Mouse (Mus musculus): ENCODE results near the gene Cmc2. TPM values are rescaled to one million over a fixed set of nuclear protein-coding genes. Genes with fewer than 3 reads are reported as not detected.

Cmc2 gene
- polyA plus RNA-seq, 1 experiment from 2014 or later, result 85.1 TPM

GRCm38 (mm10) chr8:116946268-116946838 lies 25.1 kb upstream of the Cmc2 start:
- H3K27ac ChIP-seq (ENCODE audit: low read depth), result no peak overlapping the region
- ATAC-seq (replicated peaks; ENCODE audit: low FRiP score, low TSS enrichment, low read depth), result no peak
- no peaks in the 10 kb centered on the region for H3K27me3 ChIP-seq (replicated peaks; ENCODE audit: control insufficient read depth, insufficient read depth, low read length)
- H3K9ac ChIP-seq (ENCODE audit: low read length), result no peak overlapping the region
- no peaks in the 10 kb centered on the region for H3K36me3 ChIP-seq (ENCODE audit: control insufficient read depth, insufficient read depth, low read length)
- WGBS, result 70% methylated on average over 21 of the region's 21 CpGs
- no peaks in the 10 kb centered on the region for H3K9me3 ChIP-seq (ENCODE audit: control insufficient read depth, low read length)
- no peak for DNase-seq (ENCODE audit: low spot score)
- no peak overlapping the region for H3K4me3 ChIP-seq (ENCODE audit: low read depth, low read length)
- H3K4me1 ChIP-seq (replicated peaks; ENCODE audit: control insufficient read depth, insufficient read depth, low read length), result peaks cover 10% of the 10 kb centered on the region
- no peak overlapping the region for H3K4me2 ChIP-seq (ENCODE audit: low read length)

GRCm38 (mm10) chr8:116945169-116945910 lies 24.1 kb upstream of the Cmc2 start:
- Histone ChIP-seq H3K4me2 (ENCODE audit: low read length) (no peak overlapping the region), H3K4me1 (replicated peaks; ENCODE audit: control insufficient read depth, insufficient read depth, low read length) (peaks cover 8% of the 10 kb centered on the region), H3K27me3 (replicated peaks; ENCODE audit: control insufficient read depth, insufficient read depth, low read length) (no peaks in the 10 kb centered on the region), H3K36me3 (ENCODE audit: control insufficient read depth, insufficient read depth, low read length) (no peaks in the 10 kb centered on the region), H3K4me3 (ENCODE audit: low read depth, low read length) (no peak overlapping the region), H3K9ac (ENCODE audit: low read length) (no peak overlapping the region), H3K27ac (ENCODE audit: low read depth) (no peak overlapping the region), H3K9me3 (ENCODE audit: control insufficient read depth, low read length) (no peaks in the 10 kb centered on the region)
- WGBS, result 84% methylated on average over 9 of the region's 9 CpGs
- DNase-seq (ENCODE audit: low spot score), result no peak
- ATAC-seq (replicated peaks; ENCODE audit: low FRiP score, low TSS enrichment, low read depth), result no peak

- Histone ChIP-seq H3K9me3 (ENCODE audit: control insufficient read depth, low read length) (no peaks in the 10 kb centered on the region), H3K4me3 (ENCODE audit: low read depth, low read length) (peak overlapping the region; percentile 96), H3K9ac (ENCODE audit: low read length) (peak overlapping the region; percentile 84; the same call in 1 of the 2 replicates), H3K27ac (ENCODE audit: low read depth) (no peak overlapping the region), H3K27me3 (replicated peaks; ENCODE audit: control insufficient read depth, insufficient read depth, low read length) (no peaks in the 10 kb centered on the region), H3K36me3 (ENCODE audit: control insufficient read depth, insufficient read depth, low read length) (no peaks in the 10 kb centered on the region), H3K4me2 (ENCODE audit: low read length) (peak overlapping the region; percentile 91), H3K4me1 (replicated peaks; ENCODE audit: control insufficient read depth, insufficient read depth, low read length) (peaks cover 8% of the 10 kb centered on the region)
- 14% methylated on average over 4 of the region's 4 CpGs for WGBS
- no peak for ATAC-seq (replicated peaks; ENCODE audit: low FRiP score, low TSS enrichment, low read depth)
- no peak for DNase-seq (ENCODE audit: low spot score)
These were observed 23.1 kb upstream of the Cmc2 start for GRCm38 (mm10) chr8:116944385-116944696.

- Histone ChIP-seq H3K27ac (ENCODE audit: low read depth) (no peak overlapping the region), H3K9me3 (ENCODE audit: control insufficient read depth, low read length) (no peaks in the 10 kb centered on the region), H3K4me2 (ENCODE audit: low read length) (peak overlapping the region; percentile 91), H3K4me1 (replicated peaks; ENCODE audit: control insufficient read depth, insufficient read depth, low read length) (peaks cover 8% of the 10 kb centered on the region), H3K27me3 (replicated peaks; ENCODE audit: control insufficient read depth, insufficient read depth, low read length) (no peaks in the 10 kb centered on the region), H3K36me3 (ENCODE audit: control insufficient read depth, insufficient read depth, low read length) (0 out of 2 replicates have a peak, but pooled peaks cover 2% of the 10 kb centered on the region), H3K9ac (ENCODE audit: low read length) (peak overlapping the region; percentile 84), H3K4me3 (ENCODE audit: low read depth, low read length) (peak overlapping the region; percentile 96)
- under 1% methylated on average over 62 of the region's 62 CpGs for WGBS
- ATAC-seq (replicated peaks; ENCODE audit: low FRiP score, low TSS enrichment, low read depth) (peak; percentile 70), DNase-seq (ENCODE audit: low spot score) (peak; percentile 71)
These were observed 22.5 kb upstream of the Cmc2 start for GRCm38 (mm10) chr8:116943555-116944384.

- Histone ChIP-seq H3K27ac (ENCODE audit: low read depth) (no peak within 1 kb of the TSS), H3K9ac (ENCODE audit: low read length) (peak within 1 kb of the TSS; percentile 84)
- WGBS, result under 1% methylated on average over 46 of the region's 46 CpGs
These were observed 21.9 kb upstream of the Cmc2 start, which contains the start of gene Atmin for GRCm38 (mm10) chr8:116943161-116943554. Atmin (plus strand) TSS chr8:116943393.

GRCm38 (mm10) chr8:116942284-116943058 lies 21.2 kb upstream of the Cmc2 start:
- peak overlapping the region; percentile 96; the same call in 1 of the 2 replicates for H3K4me3 ChIP-seq (ENCODE audit: low read depth, low read length)
- H3K27ac ChIP-seq (ENCODE audit: low read depth), result no peak overlapping the region
- peaks cover 8% of the 10 kb centered on the region for H3K4me1 ChIP-seq (replicated peaks; ENCODE audit: control insufficient read depth, insufficient read depth, low read length)
- no peak for ATAC-seq (replicated peaks; ENCODE audit: low FRiP score, low TSS enrichment, low read depth)
- H3K4me2 ChIP-seq (ENCODE audit: low read length), result peak overlapping the region; percentile 91
- no peaks in the 10 kb centered on the region for H3K9me3 ChIP-seq (ENCODE audit: control insufficient read depth, low read length)
- H3K27me3 ChIP-seq (replicated peaks; ENCODE audit: control insufficient read depth, insufficient read depth, low read length), result no peaks in the 10 kb centered on the region
- DNase-seq (ENCODE audit: low spot score), result no peak
- no peak overlapping the region for H3K9ac ChIP-seq (ENCODE audit: low read length)
- H3K36me3 ChIP-seq (ENCODE audit: control insufficient read depth, insufficient read depth, low read length), result peaks cover 14% of the 10 kb centered on the region
- 78% methylated on average over 12 of the region's 12 CpGs for WGBS

More at GRCm38 (mm10) chr8:116943161-116943554, 21.9 kb upstream of the Cmc2 start, which contains the start of gene Atmin:
- Histone ChIP-seq H3K36me3 (ENCODE audit: control insufficient read depth, insufficient read depth, low read length) (0 out of 2 replicates have a peak, but pooled peaks cover 8% of the 10 kb centered on the region), H3K4me3 (ENCODE audit: low read depth, low read length) (peak within 1 kb of the TSS; percentile 96), H3K4me2 (ENCODE audit: low read length) (peak within 1 kb of the TSS; percentile 91), H3K4me1 (replicated peaks; ENCODE audit: control insufficient read depth, insufficient read depth, low read length) (peaks cover 8% of the 10 kb centered on the region), H3K9me3 (ENCODE audit: control insufficient read depth, low read length) (no peaks in the 10 kb centered on the region), H3K27me3 (replicated peaks; ENCODE audit: control insufficient read depth, insufficient read depth, low read length) (no peaks in the 10 kb centered on the region)
- ATAC-seq (replicated peaks; ENCODE audit: low FRiP score, low TSS enrichment, low read depth) (peak; percentile 84), DNase-seq (ENCODE audit: low spot score) (peak; percentile 87)

- Histone ChIP-seq H3K9me3 (ENCODE audit: control insufficient read depth, low read length) (no peaks in the 10 kb centered on the region), H3K4me1 (replicated peaks; ENCODE audit: control insufficient read depth, insufficient read depth, low read length) (no peaks in the 10 kb centered on the region), H3K4me3 (ENCODE audit: low read depth, low read length) (no peak overlapping the region), H3K36me3 (ENCODE audit: control insufficient read depth, insufficient read depth, low read length) (peaks cover 75% of the 10 kb centered on the region), H3K9ac (ENCODE audit: low read length) (no peak overlapping the region), H3K27me3 (replicated peaks; ENCODE audit: control insufficient read depth, insufficient read depth, low read length) (no peaks in the 10 kb centered on the region), H3K4me2 (ENCODE audit: low read length) (no peak overlapping the region), H3K27ac (ENCODE audit: low read depth) (no peak overlapping the region)
- no peak for ATAC-seq (replicated peaks; ENCODE audit: low FRiP score, low TSS enrichment, low read depth)
- WGBS, result 87% methylated on average over 6 of the region's 6 CpGs
- DNase-seq (ENCODE audit: low spot score), result no peak
These were observed 14.3 kb upstream of the Cmc2 start for GRCm38 (mm10) chr8:116935506-116935905.

GRCm38 (mm10) chr8:116934976-116935375 lies 13.7 kb upstream of the Cmc2 start:
- Histone ChIP-seq H3K9ac (ENCODE audit: low read length) (no peak overlapping the region), H3K36me3 (ENCODE audit: control insufficient read depth, insufficient read depth, low read length) (peaks cover 77% of the 10 kb centered on the region), H3K27ac (ENCODE audit: low read depth) (no peak overlapping the region), H3K9me3 (ENCODE audit: control insufficient read depth, low read length) (no peaks in the 10 kb centered on the region), H3K27me3 (replicated peaks; ENCODE audit: control insufficient read depth, insufficient read depth, low read length) (no peaks in the 10 kb centered on the region), H3K4me1 (replicated peaks; ENCODE audit: control insufficient read depth, insufficient read depth, low read length) (no peaks in the 10 kb centered on the region), H3K4me2 (ENCODE audit: low read length) (no peak overlapping the region), H3K4me3 (ENCODE audit: low read depth, low read length) (no peak overlapping the region)
- no peak for ATAC-seq (replicated peaks; ENCODE audit: low FRiP score, low TSS enrichment, low read depth)
- DNase-seq (ENCODE audit: low spot score), result no peak
- WGBS, result 89% methylated on average over 4 of the region's 4 CpGs

Data from intestine, embryonic 14.5 days (tissue).